Mouse (Mus musculus) embryonic facial prominence, embryonic 15.5 days (tissue): ENCODE measurements at regions not wholly inside any gene's neighbourhood (a gene's known extent, or its start where the extent isn't known, plus 50 kb on each side); places are given as distances from the start of the nearest gene placed in this dataset.

Experiments
- ATAC-seq: fragments of 200-750 bp; cut with Nextera tagmentation; 2 replicates; pipeline ENCODE4 v1.8.0; 2017; ENCODE audit warnings: low read depth, moderate TSS enrichment; ENCODE audit not compliant: insufficient number of reproducible peaks, low FRiP score, low TSS enrichment
- H3K27ac ChIP-seq: fragments of 300-500 bp; sonication (generic); replicated peaks from 2 replicates; pipeline ENCODE4 v1.5.1; 2015; ENCODE audit warnings: mild to moderate bottlenecking, inconsistent platforms
- H3K27me3 ChIP-seq: fragments of 300-500 bp; sonication (generic); 2 replicates; pipeline ENCODE4 v1.6.1; 2015; ENCODE audit warnings: inconsistent platforms
- H3K36me3 ChIP-seq: fragments of 300-500 bp; sonication (generic); 2 replicates; pipeline ENCODE4 v1.6.1; 2015; ENCODE audit warnings: mild to moderate bottlenecking, inconsistent platforms
- H3K4me1 ChIP-seq: fragments of 300-500 bp; sonication (generic); 2 replicates; pipeline ENCODE4 v1.6.1; 2015; ENCODE audit warnings: inconsistent platforms
- H3K4me2 ChIP-seq: fragments of 300-500 bp; sonication (generic); replicated peaks from 2 replicates; pipeline ENCODE4 v1.6.1; 2015; ENCODE audit warnings: mild to moderate bottlenecking, inconsistent platforms
- H3K4me3 ChIP-seq: fragments of 300-500 bp; sonication (generic); replicated peaks from 2 replicates; pipeline ENCODE4 v1.5.1; 2015; ENCODE audit warnings: mild to moderate bottlenecking, inconsistent platforms
- H3K9ac ChIP-seq: fragments of 300-500 bp; sonication (generic); 2 replicates; pipeline ENCODE4 v1.6.1; 2015; ENCODE audit warnings: inconsistent platforms
- H3K9me3 ChIP-seq: fragments of 300-500 bp; sonication (generic); replicated peaks from 2 replicates; pipeline ENCODE4 v1.6.1; 2016; ENCODE audit warnings: inconsistent platforms
- WGBS: fragments of 180-500 bp; shearing (Covaris S2); methylation state at CpG from one replicate; pipeline ENCODE4 v1.1.7; 2015; 5-methylcytosine and 5-hydroxymethylcytosine counted together

DNA sequence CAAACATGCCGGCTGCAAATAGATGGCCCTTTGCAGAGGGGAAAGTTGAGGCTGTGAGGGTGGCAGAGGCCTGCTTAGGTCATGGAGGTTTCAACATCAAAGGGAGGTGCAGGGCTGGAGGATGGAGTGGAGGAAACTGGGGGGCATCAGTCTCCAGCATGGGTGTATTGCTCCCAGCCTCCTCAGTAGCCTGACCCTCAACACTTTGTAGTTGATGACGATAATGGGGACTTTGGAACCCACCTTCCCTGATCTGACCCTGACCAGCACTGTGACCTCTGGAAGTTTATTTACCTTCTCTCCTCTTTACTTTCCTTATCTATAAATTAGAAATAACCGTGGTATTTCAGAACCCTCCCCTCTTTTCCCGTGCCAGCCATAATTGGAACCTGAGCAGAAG lies 56.2 kb downstream of the Gm26897 start:
- H3K4me1 ChIP-seq = 0 out of 2 replicates have a peak, but pooled peaks cover 16% of the 10 kb centered on the region
- H3K4me3 ChIP-seq = no peak overlapping the region
- no peaks in the 10 kb centered on the region for H3K36me3 ChIP-seq
- H3K4me2 ChIP-seq = no peak overlapping the region
- H3K9ac ChIP-seq = no peak overlapping the region
- no peak overlapping the region for H3K27ac ChIP-seq
- no peak for ATAC-seq
- H3K9me3 ChIP-seq = no peaks in the 10 kb centered on the region
- no peaks in the 10 kb centered on the region for H3K27me3 ChIP-seq
- WGBS = 55% methylated on average over 4 of the region's 4 CpGs

DNA sequence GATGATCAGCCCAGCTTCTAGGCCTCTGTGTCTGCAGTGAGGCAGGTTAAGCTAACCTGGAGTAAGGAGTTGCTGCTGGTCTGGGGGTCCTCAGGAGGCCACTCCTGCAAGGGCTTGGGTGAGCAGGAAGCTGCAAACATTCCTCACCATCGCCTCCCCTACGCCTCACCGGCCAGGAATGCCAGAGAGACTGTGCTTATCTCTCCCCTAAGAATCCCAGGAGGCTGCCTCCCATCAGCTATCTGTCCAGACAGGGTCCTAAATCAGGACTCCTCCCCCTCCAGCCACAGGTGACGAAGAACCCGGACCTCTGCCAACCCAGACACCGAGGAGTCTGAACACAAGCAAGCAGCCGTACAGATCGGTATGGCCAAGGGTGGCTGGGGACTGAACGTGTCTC lies 56.8 kb downstream of the Gm26897 start:
- 70% methylated on average over 9 of the region's 9 CpGs for WGBS
- H3K27ac ChIP-seq = no peak overlapping the region

GRCm38 (mm10) chr5:111791089-111791561 lies 57.4 kb downstream of the Gm26897 start:
- ATAC-seq = no peak
- no peak overlapping the region for H3K27ac ChIP-seq
- no peaks in the 10 kb centered on the region for H3K27me3 ChIP-seq

More for the DNA sequence above, 56.8 kb downstream of the Gm26897 start:
- Histone ChIP-seq H3K4me2 (no peak overlapping the region), H3K36me3 (no peaks in the 10 kb centered on the region), H3K27me3 (no peaks in the 10 kb centered on the region), H3K4me1 (0 out of 2 replicates have a peak, but pooled peaks cover 16% of the 10 kb centered on the region), H3K9ac (no peak overlapping the region), H3K9me3 (no peaks in the 10 kb centered on the region), H3K4me3 (no peak overlapping the region)
- no peak for ATAC-seq

DNA sequence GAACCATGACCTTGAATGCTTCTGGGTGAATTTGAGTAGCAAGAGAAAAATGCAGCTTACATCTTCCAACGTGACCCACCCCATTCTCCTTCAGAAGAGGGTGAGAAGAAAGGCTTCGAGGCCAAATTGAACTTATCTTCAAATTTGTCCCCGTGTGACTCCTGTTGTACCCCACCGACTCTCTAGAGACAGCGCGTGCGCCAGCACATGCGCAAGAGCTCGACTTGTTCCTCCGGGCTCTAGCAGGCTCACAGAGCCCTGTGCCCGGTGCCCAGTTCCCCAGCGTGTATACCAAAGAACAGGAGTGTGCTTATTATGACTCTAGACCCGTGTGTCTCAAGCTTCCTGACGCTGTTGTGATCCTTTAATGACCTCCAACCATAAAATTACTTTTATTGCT lies 59.0 kb downstream of the Gm26897 start:
- Histone ChIP-seq H3K4me2 (no peak overlapping the region), H3K9ac (no peak overlapping the region), H3K9me3 (no peaks in the 10 kb centered on the region), H3K4me3 (no peak overlapping the region), H3K27me3 (no peaks in the 10 kb centered on the region), H3K36me3 (no peaks in the 10 kb centered on the region), H3K4me1 (0 out of 2 replicates have a peak, but pooled peaks cover 16% of the 10 kb centered on the region), H3K27ac (no peak overlapping the region)
- 82% methylated on average over 14 of the region's 14 CpGs for WGBS
- no peak for ATAC-seq

More at GRCm38 (mm10) chr5:111791089-111791561, 57.4 kb downstream of the Gm26897 start:
- 77% methylated on average over 5 of the region's 5 CpGs for WGBS
- H3K9ac ChIP-seq = no peak overlapping the region
- H3K4me1 ChIP-seq = 0 out of 2 replicates have a peak, but pooled peaks cover 16% of the 10 kb centered on the region
- no peaks in the 10 kb centered on the region for H3K36me3 ChIP-seq
- no peaks in the 10 kb centered on the region for H3K9me3 ChIP-seq
- H3K4me3 ChIP-seq = no peak overlapping the region
- no peak overlapping the region for H3K4me2 ChIP-seq

DNA sequence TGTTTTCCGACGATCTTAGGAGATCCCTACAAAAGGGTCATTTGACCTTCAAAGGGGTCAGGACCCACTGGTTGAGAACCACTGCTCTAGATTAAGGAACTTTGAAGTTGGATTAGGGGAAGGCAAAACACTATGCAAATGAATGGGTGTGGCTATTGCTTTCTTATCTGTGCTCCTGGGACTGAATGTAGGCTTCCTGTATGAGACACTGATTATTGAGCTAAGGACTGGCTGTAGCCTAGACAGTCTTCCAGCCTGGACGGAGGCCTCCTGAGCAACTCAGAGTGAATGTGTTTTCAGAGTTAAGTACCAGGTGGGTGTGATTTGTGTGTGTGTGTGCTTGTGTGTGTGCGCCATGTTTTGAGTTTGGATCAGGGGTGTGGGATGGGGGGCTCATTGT lies 59.5 kb downstream of the Gm26897 start:
- no peak overlapping the region for H3K9ac ChIP-seq

GRCm38 (mm10) chr5:111796889-111797288 lies 63.2 kb downstream of the Gm26897 start:
- H3K27me3 ChIP-seq = no peaks in the 10 kb centered on the region
- WGBS = 63% methylated on average over 5 of the region's 5 CpGs
- H3K9me3 ChIP-seq = no peaks in the 10 kb centered on the region
- no peak for ATAC-seq
- no peaks in the 10 kb centered on the region for H3K36me3 ChIP-seq
- peaks cover 27% of the 10 kb centered on the region for H3K4me1 ChIP-seq
- H3K4me2 ChIP-seq = no peak overlapping the region
- H3K27ac ChIP-seq = no peak overlapping the region
- H3K4me3 ChIP-seq = no peak overlapping the region
- no peak overlapping the region for H3K9ac ChIP-seq

More for the DNA sequence above, 59.5 kb downstream of the Gm26897 start:
- Histone ChIP-seq H3K27me3 (no peaks in the 10 kb centered on the region), H3K36me3 (no peaks in the 10 kb centered on the region), H3K4me1 (0 out of 2 replicates have a peak, but pooled peaks cover 16% of the 10 kb centered on the region), H3K27ac (no peak overlapping the region), H3K4me3 (no peak overlapping the region), H3K4me2 (no peak overlapping the region), H3K9me3 (no peaks in the 10 kb centered on the region)
- no peak for ATAC-seq
- 82% methylated on average over 4 of the region's 4 CpGs for WGBS

DNA sequence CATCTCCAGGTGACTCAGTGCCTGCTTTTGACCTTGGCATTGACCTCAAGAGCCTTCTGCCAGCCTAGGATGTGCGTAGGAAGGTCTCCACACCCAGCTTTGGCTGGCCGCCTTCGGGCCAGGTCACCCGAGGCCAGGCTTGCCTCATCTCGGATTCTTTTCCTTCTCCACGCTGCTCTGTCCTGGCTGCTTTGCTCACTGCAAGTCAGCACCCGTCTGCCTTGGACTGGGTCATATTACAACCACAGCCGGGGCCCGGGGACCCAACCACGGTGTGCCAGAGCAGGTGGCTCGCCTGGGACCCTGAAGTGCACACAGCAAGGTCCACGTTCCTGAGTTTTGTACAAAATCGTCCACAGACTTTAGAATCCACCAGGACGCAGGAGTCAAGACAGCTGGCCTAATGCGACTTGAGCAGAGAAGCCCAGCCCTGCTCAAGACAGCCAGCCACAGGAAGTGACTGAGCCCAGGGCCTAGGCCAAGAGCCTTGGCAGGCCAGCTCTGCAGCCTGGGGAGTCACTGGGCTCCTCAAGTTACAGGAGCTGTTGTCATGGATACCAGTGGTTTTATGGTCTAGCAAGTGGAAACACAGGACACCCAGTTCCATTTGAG lies 66.1 kb downstream of the Gm26897 start:
- peaks cover 33% of the 10 kb centered on the region for H3K4me1 ChIP-seq
- no peaks in the 10 kb centered on the region for H3K36me3 ChIP-seq
- peak; percentile 88 for ATAC-seq
- no peak overlapping the region for H3K4me3 ChIP-seq
- H3K9ac ChIP-seq = no peak overlapping the region
- H3K9me3 ChIP-seq = no peaks in the 10 kb centered on the region
- peak overlapping the region; percentile 87 for H3K27ac ChIP-seq
- 9% methylated on average over 15 of the region's 15 CpGs for whole genome bisulfite sequencing
- H3K4me2 ChIP-seq = peak overlapping the region; percentile 15; the same call in 1 of the 2 replicates
- no peaks in the 10 kb centered on the region for H3K27me3 ChIP-seq

DNA sequence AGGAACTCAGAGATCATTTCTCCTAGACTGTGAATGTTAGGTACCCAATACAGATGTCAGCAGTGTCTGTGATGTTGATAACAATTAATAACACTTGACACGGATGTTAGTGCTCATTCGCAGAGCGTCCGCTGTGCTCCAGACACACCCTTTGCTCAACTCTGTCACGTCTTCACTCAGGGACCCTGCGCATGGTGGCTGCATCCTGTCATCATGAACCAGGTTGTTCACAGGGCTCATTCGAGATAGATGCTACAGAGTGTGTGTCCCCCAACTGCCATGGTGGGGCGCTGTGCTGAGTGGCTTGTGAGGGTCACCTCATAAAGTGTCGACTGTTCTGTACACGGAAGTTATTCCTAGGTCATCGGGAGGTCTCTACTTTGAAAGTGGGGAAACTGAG lies 66.8 kb downstream of the Gm26897 start:
- no peaks in the 10 kb centered on the region for H3K9me3 ChIP-seq
- WGBS = 82% methylated on average over 11 of the region's 11 CpGs
- H3K9ac ChIP-seq = no peak overlapping the region
- peak overlapping the region; percentile 87 for H3K27ac ChIP-seq
- no peak for ATAC-seq
- H3K36me3 ChIP-seq = no peaks in the 10 kb centered on the region
- no peaks in the 10 kb centered on the region for H3K27me3 ChIP-seq
- no peak overlapping the region for H3K4me3 ChIP-seq
- peaks cover 40% of the 10 kb centered on the region for H3K4me1 ChIP-seq
- no peak overlapping the region for H3K4me2 ChIP-seq

DNA sequence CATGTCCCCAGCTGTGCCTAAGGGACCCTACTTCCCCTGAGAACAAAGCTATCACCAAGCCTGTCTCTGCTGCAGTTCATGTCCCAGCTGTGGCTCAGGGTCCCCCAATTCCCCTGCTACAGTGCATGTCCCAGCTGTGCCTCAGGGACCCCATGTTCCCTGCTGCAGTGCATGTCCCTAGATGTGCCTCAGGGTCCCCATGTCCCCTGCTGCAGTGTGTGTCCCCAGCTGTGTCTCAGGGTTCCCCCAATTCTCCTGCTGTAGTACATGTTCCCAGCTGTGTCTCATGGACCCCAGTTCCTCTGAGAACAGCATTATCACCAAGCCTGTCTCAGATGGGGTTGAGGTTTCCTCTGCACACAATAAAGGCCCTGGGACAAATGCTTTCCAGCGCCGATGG lies 67.3 kb downstream of the Gm26897 start:
- Histone ChIP-seq H3K9ac (no peak overlapping the region), H3K4me3 (no peak overlapping the region), H3K9me3 (no peaks in the 10 kb centered on the region), H3K27me3 (no peaks in the 10 kb centered on the region), H3K36me3 (no peaks in the 10 kb centered on the region), H3K27ac (peak overlapping the region; percentile 87; the same call in 1 of the 2 replicates), H3K4me1 (peaks cover 44% of the 10 kb centered on the region), H3K4me2 (no peak overlapping the region)
- WGBS = 46% methylated on average over 2 of the region's 2 CpGs
- ATAC-seq = no peak

- peaks cover 49% of the 10 kb centered on the region for H3K4me1 ChIP-seq
- no peak for ATAC-seq
- peak overlapping the region; percentile 60 for H3K27ac ChIP-seq
- H3K4me3 ChIP-seq = no peak overlapping the region
- no peak overlapping the region for H3K4me2 ChIP-seq
- H3K27me3 ChIP-seq = no peaks in the 10 kb centered on the region
- H3K9ac ChIP-seq = no peak overlapping the region
- 37% methylated on average over 6 of the region's 6 CpGs for whole genome bisulfite sequencing
- no peaks in the 10 kb centered on the region for H3K9me3 ChIP-seq
- H3K36me3 ChIP-seq = no peaks in the 10 kb centered on the region
Measured at GRCm38 (mm10) chr5:111804542-111804941, 70.8 kb downstream of the Gm26897 start.

- no peak overlapping the region for H3K4me3 ChIP-seq
- WGBS = 53% methylated on average over 7 of the region's 7 CpGs
- no peaks in the 10 kb centered on the region for H3K36me3 ChIP-seq
- no peak for ATAC-seq
- no peak overlapping the region for H3K9ac ChIP-seq
- H3K27ac ChIP-seq = peak overlapping the region; percentile 13; the same call in 1 of the 2 replicates
- H3K4me2 ChIP-seq = no peak overlapping the region
- H3K4me1 ChIP-seq = peaks cover 43% of the 10 kb centered on the region
- no peaks in the 10 kb centered on the region for H3K27me3 ChIP-seq
- H3K9me3 ChIP-seq = no peaks in the 10 kb centered on the region
Measured at GRCm38 (mm10) chr5:111805150-111805549, 71.4 kb downstream of the Gm26897 start.

DNA sequence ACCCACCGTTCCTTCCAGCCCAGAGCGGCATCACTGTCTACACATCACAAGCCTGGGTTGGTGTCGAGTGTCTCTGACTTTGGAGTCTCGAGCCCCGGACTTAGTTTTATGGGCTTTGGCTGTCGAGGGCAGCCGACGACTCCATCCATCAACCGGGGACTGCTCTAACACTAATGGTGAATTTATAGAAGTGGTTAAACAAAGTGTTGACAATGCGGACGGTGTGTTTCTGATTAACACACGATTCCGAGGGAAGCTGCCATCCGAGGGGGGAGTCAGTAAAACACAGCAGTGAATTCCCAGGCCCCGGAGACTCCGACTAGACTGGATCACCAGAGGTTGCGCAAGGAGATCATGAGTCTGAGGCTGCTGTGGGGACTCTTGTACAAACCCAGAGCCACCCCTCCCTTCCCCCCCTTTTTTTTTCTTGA lies 72.1 kb downstream of the Gm26897 start:
- 0 out of 2 replicates have a peak overlapping the region, but pooled peaks have one; percentile 13 for H3K27ac ChIP-seq
- WGBS = 27% methylated on average over 17 of the region's 17 CpGs
- H3K9ac ChIP-seq = no peak overlapping the region
- no peak overlapping the region for H3K4me3 ChIP-seq
- no peaks in the 10 kb centered on the region for H3K27me3 ChIP-seq
- H3K4me2 ChIP-seq = no peak overlapping the region
- peaks cover 43% of the 10 kb centered on the region for H3K4me1 ChIP-seq
- H3K36me3 ChIP-seq = no peaks in the 10 kb centered on the region
- no peaks in the 10 kb centered on the region for H3K9me3 ChIP-seq
- no peak for ATAC-seq
